Mouse (Mus musculus) ES-Bruce4 (cell line): Measurements from ENCODE around the gene Sept4.

Experiments
- CTCF ChIP-seq: IDR thresholded peaks from one replicate; pipeline ENCODE4 v1.8.1; 2011; ENCODE audit warnings: low read depth, low read length
- EP300 ChIP-seq: IDR thresholded peaks from 2 replicates; pipeline ENCODE4 v1.6.1; 2011; ENCODE audit warnings: low read depth, low read length; ENCODE audit not compliant: insufficient read depth

DNA sequence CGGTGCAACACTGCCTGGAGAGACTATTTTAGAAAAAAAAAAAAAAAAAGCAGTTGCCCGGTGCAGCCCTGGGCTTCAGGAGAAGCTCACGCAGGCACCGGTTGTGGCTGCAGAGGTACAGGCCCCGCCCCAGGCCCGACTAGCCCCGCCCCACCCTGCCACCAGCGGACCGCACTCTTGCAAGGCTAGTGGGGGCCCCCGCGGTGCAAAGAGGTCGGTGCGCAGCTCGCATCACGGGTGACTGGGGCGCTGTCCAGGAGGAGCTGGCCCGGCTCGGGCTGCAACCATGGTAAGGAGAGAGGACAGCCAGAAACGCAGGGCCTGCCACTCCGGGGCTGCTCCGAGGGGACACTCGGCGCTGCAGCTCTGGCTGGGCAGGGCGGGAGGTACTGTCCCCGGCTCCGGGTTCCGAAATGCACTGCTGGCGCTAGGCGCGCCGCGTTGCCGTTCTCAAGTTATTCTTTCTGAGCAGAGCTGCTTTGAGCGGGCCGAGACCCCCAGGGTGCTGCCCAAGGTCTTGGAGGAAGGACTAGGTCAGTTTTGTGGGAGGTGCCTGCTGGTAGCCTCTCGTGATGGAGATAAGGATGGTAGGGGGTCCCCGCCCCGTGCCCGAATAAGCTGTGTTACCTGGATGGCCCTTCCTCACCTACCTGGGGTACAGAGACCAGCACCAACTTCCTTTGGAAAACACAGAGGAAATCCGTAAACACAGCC is 9.7 kb downstream of the Sept4 start:
- TF ChIP-seq CTCF: no peak
- TF ChIP-seq EP300: no peak
